1 mouse cellular context compared by ENCODE assay signal in the genomic region with DNA sequence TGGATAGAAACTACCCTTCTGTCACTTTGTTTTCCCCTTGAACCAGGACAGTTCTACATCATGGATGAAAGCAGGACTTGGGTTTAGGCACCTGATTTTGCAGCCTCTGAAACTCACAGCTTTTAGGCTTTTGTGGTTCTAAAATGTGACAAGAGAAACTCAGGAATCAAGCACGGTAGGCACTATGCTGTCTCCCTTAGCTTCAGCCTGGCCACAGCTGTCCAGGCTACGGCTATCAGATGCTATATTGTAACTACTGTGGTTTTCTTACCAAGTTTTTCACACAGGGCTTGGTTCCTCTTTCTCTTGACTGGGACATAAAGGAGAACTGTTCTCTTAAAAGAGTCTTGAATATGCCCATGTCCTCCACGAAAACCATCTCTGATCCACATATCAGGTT.
A peak's percentile ranks its signal among the peaks of the same experiment; 100 is the strongest.
TF ChIP-seq lines count a peak whose summit lies in the region.

No protein-coding gene starts in this region.

TF ChIP-seq in CH12.LX, 34 proteins besides CTCF, POLR2A, EP300 and RAD21 (continued from another document):
- TF ChIP-seq MEF2A (IDR thresholded peaks at IDR 0.05; ENCODE audit: borderline replicate concordance, low read depth, low read length) = no peak; the same call in 1 of the 2 replicates
- TF ChIP-seq ETS1 (conservative IDR thresholded peaks at IDR 0.05; ENCODE audit: low read depth, low read length) = peak; percentile 48; the same call in 1 of the 2 replicates
- no peak for TF ChIP-seq GABPA (IDR thresholded peaks at IDR 0.05; ENCODE audit: insufficient replicate concordance, low read depth, low read length)
- TF ChIP-seq ZNF384 (IDR thresholded peaks at IDR 0.05; ENCODE audit: low read depth, low read length) = no peak
